10 mouse cellular contexts compared by ENCODE assay signal in the genomic region with DNA sequence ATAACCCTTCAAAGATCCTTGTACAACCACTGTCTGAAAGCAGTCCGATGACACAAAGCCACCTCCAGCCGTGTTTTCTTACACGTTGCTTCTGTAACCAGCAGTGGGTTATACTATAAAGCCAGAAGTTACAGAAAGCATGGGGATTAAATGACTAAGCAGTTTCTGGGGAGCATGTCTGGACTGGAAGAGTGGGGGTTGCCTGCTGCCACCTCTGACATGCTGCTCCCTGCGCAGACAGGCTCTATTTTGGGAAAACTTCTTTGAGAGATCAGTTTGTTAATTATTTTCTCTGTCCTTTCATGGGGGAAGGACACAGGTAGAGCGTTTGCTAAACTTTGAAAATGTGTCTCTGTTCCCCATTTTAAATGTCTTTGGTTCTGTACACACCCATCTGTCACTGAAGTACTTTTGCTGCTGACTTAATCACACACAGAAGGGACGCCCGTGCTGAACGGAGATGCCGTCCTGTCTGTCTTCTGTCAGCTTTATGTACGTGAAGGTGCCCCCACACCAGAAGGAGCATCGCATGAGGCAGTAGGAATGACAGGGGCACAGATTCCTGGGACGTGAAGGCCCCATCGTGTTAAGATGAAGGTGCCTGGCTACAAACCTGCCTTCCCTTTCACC. TPM values are rescaled to one million over a fixed set of nuclear protein-coding genes. Genes with fewer than 3 reads are reported as not detected.
DNase-seq lines count a peak whose midpoint lies in the region; ATAC-seq and TF ChIP-seq lines count a peak whose summit lies in the region.
"Had no signal": no experiment of that assay in that cellular context is flagged by ENCODE, and none has a peak within 500 bp of the region (broad histone marks: within the 10 kb centered on the region; RNA-seq: fewer than 3 reads in every experiment).

No protein-coding gene starts in this region.

- no peak overlapping the region for H3K4me2 ChIP-seq in forebrain, postnatal 0 days (ENCODE audit: low read depth)
- no peak overlapping the region for H3K4me2 ChIP-seq in forebrain, embryonic 15.5 days (replicated peaks)
- peak overlapping the region; percentile 54 for H3K4me2 ChIP-seq in heart, embryonic 15.5 days
- H3K4me2 ChIP-seq in limb, embryonic 15.5 days = no peak overlapping the region; the same call in 1 of the 2 replicates
- H3K4me2 ChIP-seq: midbrain, embryonic 11.5 days had no signal

- H3K27me3 ChIP-seq in forebrain, postnatal 0 days (ENCODE audit: insufficient read depth, low read length) = no peaks in the 10 kb centered on the region
- no peaks in the 10 kb centered on the region for H3K27me3 ChIP-seq in forebrain, embryonic 15.5 days
- H3K27me3 ChIP-seq in heart, embryonic 15.5 days = no peaks in the 10 kb centered on the region
- H3K27me3 ChIP-seq in limb, embryonic 15.5 days = no peaks in the 10 kb centered on the region

- H3K4me1 ChIP-seq in forebrain, postnatal 0 days (ENCODE audit: insufficient read depth) = no peaks in the 10 kb centered on the region
- no peaks in the 10 kb centered on the region for H3K4me1 ChIP-seq in forebrain, embryonic 15.5 days
- peaks cover 6% of the 10 kb centered on the region; the same call in 1 of the 2 replicates for H3K4me1 ChIP-seq in heart, embryonic 15.5 days (replicated peaks)
- H3K4me1 ChIP-seq in limb, embryonic 15.5 days = 0 out of 2 replicates have a peak, but pooled peaks cover 4% of the 10 kb centered on the region

- 0 out of 2 replicates have a peak, but pooled peaks have one; percentile 25 for ATAC-seq in forebrain, postnatal 0 days
- ATAC-seq in forebrain, embryonic 15.5 days (replicated peaks) = no peak
- peak; percentile 47; the same call in 1 of the 2 replicates for ATAC-seq in heart, embryonic 15.5 days (replicated peaks; ENCODE audit: insufficient number of reproducible peaks, insufficient read depth, low FRiP score, low read depth)
- ATAC-seq in limb, embryonic 15.5 days (ENCODE audit: insufficient number of reproducible peaks, low FRiP score, low TSS enrichment, low read depth) = no peak

- no peak for DNase-seq in forebrain, postnatal 0 days
- peak; percentile 23 for DNase-seq in adipocyte (ENCODE audit: low spot score)
- DNase-seq in gastrocnemius, postnatal 4 days (ENCODE audit: low spot score in 2 of 2) = no peak
- DNase-seq in thymus, postnatal 36 days = no peak
- no peak for DNase-seq in cerebellum, postnatal 4 days (ENCODE audit: low spot score in 2 of 2)
- DNase-seq: adrenal gland, postnatal 14 days had no signal

- no peak overlapping the region for H3K9ac ChIP-seq in forebrain, postnatal 0 days
- H3K9ac ChIP-seq in forebrain, embryonic 15.5 days (replicated peaks) = no peak overlapping the region
- H3K9ac ChIP-seq in heart, embryonic 15.5 days = peak overlapping the region; percentile 20
- no peak overlapping the region for H3K9ac ChIP-seq in limb, embryonic 15.5 days

- WGBS in forebrain, postnatal 0 days = 60% methylated on average over 13 of the region's 13 CpGs
- WGBS in forebrain, embryonic 15.5 days = 62% methylated on average over 13 of the region's 13 CpGs
- WGBS in heart, embryonic 15.5 days = 39% methylated on average over 13 of the region's 13 CpGs
- 37% methylated on average over 13 of the region's 13 CpGs for WGBS in limb, embryonic 15.5 days

- peaks cover 17% of the 10 kb centered on the region for H3K36me3 ChIP-seq in forebrain, postnatal 0 days (ENCODE audit: insufficient read depth)
- peaks cover 14% of the 10 kb centered on the region; the same call in 1 of the 2 replicates for H3K36me3 ChIP-seq in forebrain, embryonic 15.5 days
- no peaks in the 10 kb centered on the region for H3K36me3 ChIP-seq in heart, embryonic 15.5 days
- peaks cover 6% of the 10 kb centered on the region; the same call in 1 of the 2 replicates for H3K36me3 ChIP-seq in limb, embryonic 15.5 days

- H3K4me3 ChIP-seq in forebrain, postnatal 0 days (ENCODE audit: low read depth, low read length) = no peak overlapping the region
- no peak overlapping the region for H3K4me3 ChIP-seq in forebrain, embryonic 15.5 days
- H3K4me3 ChIP-seq in heart, embryonic 15.5 days = peak overlapping the region; percentile 30
- H3K4me3 ChIP-seq in limb, embryonic 15.5 days = no peak overlapping the region

- H3K9me3 ChIP-seq in forebrain, postnatal 0 days (ENCODE audit: low read length) = no peaks in the 10 kb centered on the region
- H3K9me3 ChIP-seq in forebrain, embryonic 15.5 days = no peaks in the 10 kb centered on the region
- H3K9me3 ChIP-seq in heart, embryonic 15.5 days (replicated peaks) = no peaks in the 10 kb centered on the region; the same call in 1 of the 2 replicates
- H3K9me3 ChIP-seq in limb, embryonic 15.5 days = no peaks in the 10 kb centered on the region

- no peak for TF ChIP-seq CTCF in forebrain, postnatal 0 days (IDR thresholded peaks at IDR 0.05; ENCODE audit: low read depth)

- no peak overlapping the region for H3K27ac ChIP-seq in forebrain, postnatal 0 days (ENCODE audit: low read depth, low read length)
- no peak overlapping the region for H3K27ac ChIP-seq in forebrain, embryonic 15.5 days (replicated peaks)
- peak overlapping the region; percentile 70 for H3K27ac ChIP-seq in heart, embryonic 15.5 days
- H3K27ac ChIP-seq in limb, embryonic 15.5 days = peak overlapping the region; percentile 54

RNA-seq across cellular contexts. Expression of a gene that starts 11.2 kb away (rescaled TPM):
- 307 and 394 TPM in 2 replicates for total RNA-seq in forebrain, postnatal 0 days (2014; rRNA removed)
- polyA plus RNA-seq in forebrain, postnatal 0 days (2015; fragmentation: Nextera tagmentation; extraction: Ambion mirVana) = 82.2 and 103 TPM in 2 replicates
- 141 and 143 TPM in 2 replicates for polyA plus RNA-seq in forebrain, embryonic 15.5 days (2015; fragmentation: Nextera tagmentation; extraction: Ambion mirVana)
- 31.0 and 33.2 TPM in 2 replicates for polyA plus RNA-seq in heart, embryonic 15.5 days (2015; fragmentation: Nextera tagmentation; extraction: Ambion mirVana)
- 24.4 and 26.0 TPM in 2 replicates for polyA plus RNA-seq in limb, embryonic 15.5 days (2015; fragmentation: Nextera tagmentation; extraction: Ambion mirVana)
- 10 to 100 TPM; 65.7 to 67.7 TPM for total RNA-seq in gastrocnemius, postnatal 4 days (2021)

Comparison
In these comparisons a context has a peak if more than half of its experiments do, and no peak if none do; other contexts are left out.
1. ATAC-seq: peak in forebrain, postnatal 0 days (single experiment) and heart, embryonic 15.5 days (single experiment); none in forebrain, embryonic 15.5 days (single experiment) and limb, embryonic 15.5 days (single experiment).
2. H3K27ac ChIP-seq: peak in heart, embryonic 15.5 days (single experiment) and limb, embryonic 15.5 days (single experiment); none in forebrain, postnatal 0 days (single experiment) and forebrain, embryonic 15.5 days (single experiment).